Mouse (Mus musculus): ENCODE measurements around the gene Snca. TPM values are rescaled to one million over a fixed set of nuclear protein-coding genes. Genes with fewer than 3 reads are reported as not detected.

Snca gene
- total RNA-seq (2023), result 1 to 10 TPM; 4.3 to 6.4 TPM

DNA sequence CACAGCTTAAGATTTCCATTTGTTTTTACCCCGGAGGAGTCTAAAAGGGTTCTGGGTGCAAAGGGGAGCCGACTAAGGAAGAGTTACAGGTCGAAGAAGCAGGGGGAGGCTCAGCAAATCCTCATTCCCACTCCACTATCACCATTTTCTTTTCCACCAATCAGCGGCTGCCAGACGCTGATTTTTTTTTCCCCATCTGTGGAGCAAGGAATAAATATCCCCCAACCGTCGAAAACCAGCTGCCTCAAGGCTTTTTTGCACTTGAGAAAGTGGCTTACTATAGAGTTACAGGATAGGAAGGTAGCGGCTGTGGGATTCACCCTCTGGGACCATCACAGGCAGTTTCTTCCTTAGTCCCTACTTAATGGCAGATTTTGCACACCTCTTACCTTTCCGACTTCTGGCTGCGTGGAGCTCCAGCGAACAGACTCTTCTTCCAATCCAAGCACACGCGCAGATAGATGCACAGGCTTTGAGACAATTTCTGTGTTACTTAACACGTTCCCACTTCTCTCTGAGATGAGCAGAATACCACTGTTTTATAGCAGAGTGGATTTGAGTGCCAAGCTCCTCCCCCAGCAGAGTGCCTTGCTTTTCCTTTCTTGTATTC lies at the start of gene Snca:
Gene Snca (minus strand): TSS at position 574 of the 610 bp plus-strand sequence.

Other genes with a start within 250 kb of the Snca start
- under 1 TPM; 0.61 to 0.73 TPM for gene Mmrn1, start 95.1 kb upstream of the Snca start, total RNA-seq (2023)

Measured in neutrophil, adult 83 days (primary cell).